Mouse (Mus musculus): ENCODE measurements around the gene C5ar2.
"Not testable (repeated sequence)": the region's sequence is repeated elsewhere in the genome, so short reads cannot be mapped to it uniquely, and the experiment has no call there.

Gene C5ar2

DNA sequence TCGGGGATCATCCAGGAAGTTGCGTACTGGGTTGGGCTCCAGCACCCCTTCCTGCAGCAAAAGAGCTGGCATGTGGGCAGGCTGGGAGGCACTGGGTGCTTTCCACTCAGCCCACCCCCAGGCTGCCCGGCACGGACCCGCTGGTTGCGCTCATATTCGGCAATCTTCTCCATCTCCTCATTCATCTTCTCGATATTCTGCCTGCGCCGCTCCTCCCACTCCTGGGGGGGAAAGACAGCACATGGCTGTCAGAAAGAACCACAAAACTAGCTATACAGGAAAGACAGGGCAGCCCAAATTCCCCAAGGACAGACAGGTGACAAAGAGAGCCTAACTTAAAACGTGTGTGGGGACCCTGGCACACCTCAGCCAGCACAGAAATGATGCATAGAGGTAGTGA lies 36.8 kb upstream of the C5ar2 start:
- H3K4me1 ChIP-seq (replicated peaks; ENCODE audit: low read depth, low read length): peaks cover 52% of the 10 kb centered on the region
- H3K4me3 ChIP-seq (replicated peaks; ENCODE audit: low read length): peak overlapping the region; percentile 53
- H3K9me3 ChIP-seq (ENCODE audit: low read length): no peaks in the 10 kb centered on the region
- no peak for TF ChIP-seq POU5F1 (IDR thresholded peaks at IDR 0.05; ENCODE audit: borderline replicate concordance, low read length)
- TF ChIP-seq NANOG (IDR thresholded peaks at IDR 0.05; ENCODE audit: borderline replicate concordance, low read length): no peak
- no peak for TF ChIP-seq CTCF (conservative IDR thresholded peaks at IDR 0.05; ENCODE audit: low read length)
- peaks cover 82% of the 10 kb centered on the region for H3K36me3 ChIP-seq (ENCODE audit: insufficient read depth, low read length)
- H3K27me3 ChIP-seq (ENCODE audit: insufficient read depth, low read length): peaks cover 3% of the 10 kb centered on the region; the same call in 1 of the 2 replicates

DNA sequence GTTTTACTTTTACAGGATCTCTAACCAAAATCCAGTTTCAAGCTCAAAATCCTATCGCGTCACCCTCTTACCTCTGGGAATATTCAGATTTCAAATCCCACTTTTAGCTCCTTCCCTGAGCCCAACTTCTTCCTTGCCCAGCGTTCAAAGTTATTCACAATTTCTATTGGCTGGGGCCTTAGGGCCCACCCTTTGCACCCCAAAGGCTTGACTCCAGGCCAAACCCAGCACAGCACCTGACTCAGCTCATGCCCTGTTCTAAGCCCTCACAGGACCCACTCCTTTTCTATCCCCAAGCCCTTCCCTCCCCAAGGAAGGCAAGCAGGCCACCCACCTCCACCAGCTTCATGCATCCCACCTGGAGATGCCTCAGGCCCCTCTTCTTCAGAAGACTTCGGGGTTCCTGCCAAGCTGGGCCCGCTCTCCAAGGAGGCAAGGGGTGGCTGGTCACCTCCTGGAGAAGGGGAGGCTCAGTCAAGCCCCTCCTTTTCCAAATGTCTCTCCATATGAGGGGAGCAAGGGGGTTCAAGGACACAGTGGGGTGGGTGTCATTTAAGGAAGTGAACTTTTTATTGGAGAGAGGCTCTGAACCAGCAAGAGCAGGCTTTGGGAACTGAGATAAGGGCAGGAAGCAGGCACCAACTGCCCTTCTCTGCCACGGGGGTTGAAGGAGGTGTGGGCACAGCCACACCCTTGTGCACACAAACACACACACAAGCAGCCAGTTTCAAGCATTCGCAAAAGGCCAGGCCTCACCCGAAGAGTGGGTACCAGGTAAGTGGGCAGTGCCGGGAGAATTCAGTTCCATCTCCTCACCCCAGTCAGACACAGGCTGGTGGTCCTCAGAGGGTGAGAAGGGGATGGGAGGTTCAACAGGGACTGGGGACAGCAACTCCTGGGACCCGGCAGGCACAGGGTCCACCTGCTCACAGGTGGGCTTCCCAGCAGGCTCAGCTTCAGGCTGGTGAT lies 31.3 kb upstream of the C5ar2 start:
- peaks cover 23% of the 10 kb centered on the region for H3K27me3 ChIP-seq (ENCODE audit: insufficient read depth, low read length)
- TF ChIP-seq NANOG (IDR thresholded peaks at IDR 0.05; ENCODE audit: borderline replicate concordance, low read length): no peak
- no peak for TF ChIP-seq CTCF (conservative IDR thresholded peaks at IDR 0.05; ENCODE audit: low read length)
- TF ChIP-seq POU5F1 (IDR thresholded peaks at IDR 0.05; ENCODE audit: borderline replicate concordance, low read length): no peak
- peaks cover 49% of the 10 kb centered on the region for H3K36me3 ChIP-seq (ENCODE audit: insufficient read depth, low read length)
- no peaks in the 10 kb centered on the region for H3K9me3 ChIP-seq (ENCODE audit: low read length)
- H3K4me1 ChIP-seq (replicated peaks; ENCODE audit: low read depth, low read length): peaks cover 39% of the 10 kb centered on the region
- peak overlapping the region; percentile 90; the same call in 1 of the 2 replicates for H3K4me3 ChIP-seq (replicated peaks; ENCODE audit: low read length)

- peaks cover 32% of the 10 kb centered on the region for H3K4me1 ChIP-seq (replicated peaks; ENCODE audit: low read depth, low read length)
- H3K27me3 ChIP-seq (ENCODE audit: insufficient read depth, low read length): peaks cover 32% of the 10 kb centered on the region
- no peaks in the 10 kb centered on the region for H3K9me3 ChIP-seq (ENCODE audit: low read length)
- H3K4me3 ChIP-seq (replicated peaks; ENCODE audit: low read length): peak overlapping the region; percentile 90
- TF ChIP-seq NANOG (IDR thresholded peaks at IDR 0.05; ENCODE audit: borderline replicate concordance, low read length): no peak
- TF ChIP-seq POU5F1 (IDR thresholded peaks at IDR 0.05; ENCODE audit: borderline replicate concordance, low read length): no peak
- TF ChIP-seq CTCF (conservative IDR thresholded peaks at IDR 0.05; ENCODE audit: low read length): no peak
- peaks cover 38% of the 10 kb centered on the region for H3K36me3 ChIP-seq (ENCODE audit: insufficient read depth, low read length)
Observed at GRCm38 (mm10) chr7:16273766-16274140, 29.8 kb upstream of the C5ar2 start.

GRCm38 (mm10) chr7:16273081-16273765 lies 29.3 kb upstream of the C5ar2 start, which contains the start of gene Inafm1:
Gene Inafm1 (minus strand): TSS chr7:16273617.
- no peaks in the 10 kb centered on the region for H3K9me3 ChIP-seq (ENCODE audit: low read length)
- peak within 1 kb of the TSS; percentile 90 for H3K4me3 ChIP-seq (replicated peaks; ENCODE audit: low read length)
- H3K4me1 ChIP-seq (replicated peaks; ENCODE audit: low read depth, low read length): peaks cover 26% of the 10 kb centered on the region
- TF ChIP-seq NANOG (IDR thresholded peaks at IDR 0.05; ENCODE audit: borderline replicate concordance, low read length) (no peak), POU5F1 (IDR thresholded peaks at IDR 0.05; ENCODE audit: borderline replicate concordance, low read length) (no peak)
- peaks cover 34% of the 10 kb centered on the region for H3K27me3 ChIP-seq (ENCODE audit: insufficient read depth, low read length)
- H3K36me3 ChIP-seq (ENCODE audit: insufficient read depth, low read length): peaks cover 33% of the 10 kb centered on the region

- Histone ChIP-seq H3K4me1 (replicated peaks; ENCODE audit: low read depth, low read length) (peaks cover 25% of the 10 kb centered on the region), H3K27me3 (ENCODE audit: insufficient read depth, low read length) (peaks cover 36% of the 10 kb centered on the region), H3K9me3 (ENCODE audit: low read length) (no peaks in the 10 kb centered on the region), H3K36me3 (ENCODE audit: insufficient read depth, low read length) (peaks cover 28% of the 10 kb centered on the region), H3K4me3 (replicated peaks; ENCODE audit: low read length) (peak overlapping the region; percentile 90)
- no peak for TF ChIP-seq NANOG (IDR thresholded peaks at IDR 0.05; ENCODE audit: borderline replicate concordance, low read length)
- TF ChIP-seq POU5F1 (IDR thresholded peaks at IDR 0.05; ENCODE audit: borderline replicate concordance, low read length): no peak
Observed at GRCm38 (mm10) chr7:16272681-16273080, 28.7 kb upstream of the C5ar2 start.

GRCm38 (mm10) chr7:16271139-16271538 lies 27.2 kb upstream of the C5ar2 start:
- no peaks in the 10 kb centered on the region for H3K9me3 ChIP-seq (ENCODE audit: low read length)
- H3K4me3 ChIP-seq (replicated peaks; ENCODE audit: low read length): no peak overlapping the region
- H3K27me3 ChIP-seq (ENCODE audit: insufficient read depth, low read length): peaks cover 36% of the 10 kb centered on the region
- peaks cover 12% of the 10 kb centered on the region for H3K36me3 ChIP-seq (ENCODE audit: insufficient read depth, low read length)
- TF ChIP-seq POU5F1 (IDR thresholded peaks at IDR 0.05; ENCODE audit: borderline replicate concordance, low read length): no peak
- TF ChIP-seq CTCF (conservative IDR thresholded peaks at IDR 0.05; ENCODE audit: low read length): no peak
- TF ChIP-seq NANOG (IDR thresholded peaks at IDR 0.05; ENCODE audit: borderline replicate concordance, low read length): no peak
- peaks cover 25% of the 10 kb centered on the region for H3K4me1 ChIP-seq (replicated peaks; ENCODE audit: low read depth, low read length)

- H3K36me3 ChIP-seq (ENCODE audit: insufficient read depth, low read length); H3K4me3 ChIP-seq (replicated peaks; ENCODE audit: low read length); H3K4me1 ChIP-seq (replicated peaks; ENCODE audit: low read depth, low read length): not testable (repeated sequence)
- Histone ChIP-seq H3K9me3 (ENCODE audit: low read length) (peaks cover 22% of the 10 kb centered on the region), H3K27me3 (ENCODE audit: insufficient read depth, low read length) (peaks cover 26% of the 10 kb centered on the region)
Observed at GRCm38 (mm10) chr7:16266593-16266992, 22.6 kb upstream of the C5ar2 start.

DNA sequence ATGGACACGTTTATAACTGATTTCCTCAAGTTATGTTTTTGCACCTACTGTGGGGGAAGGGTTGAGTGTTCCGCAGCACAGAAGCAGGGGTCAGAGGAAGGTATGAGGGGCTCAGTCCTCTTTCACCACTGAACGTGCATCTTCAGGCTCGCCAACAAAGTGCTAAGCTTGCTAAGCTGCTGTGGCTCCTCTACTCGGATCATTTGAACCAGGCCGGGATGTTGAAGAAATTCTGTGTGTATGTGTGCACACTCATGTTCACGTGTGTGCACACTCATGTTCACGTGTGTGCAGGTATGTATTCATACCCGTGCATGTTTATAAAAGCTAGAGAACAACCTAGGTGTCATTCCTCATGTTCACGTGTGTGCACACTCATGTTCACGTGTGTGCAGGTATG lies 21.9 kb upstream of the C5ar2 start:
- H3K36me3 ChIP-seq (ENCODE audit: insufficient read depth, low read length): no peaks in the 10 kb centered on the region
- peaks cover 22% of the 10 kb centered on the region for H3K27me3 ChIP-seq (ENCODE audit: insufficient read depth, low read length)
- H3K4me1 ChIP-seq (replicated peaks; ENCODE audit: low read depth, low read length): no peaks in the 10 kb centered on the region
- H3K4me3 ChIP-seq (replicated peaks; ENCODE audit: low read length): no peak overlapping the region
- no peak for TF ChIP-seq CTCF (conservative IDR thresholded peaks at IDR 0.05; ENCODE audit: low read length)
- no peak for TF ChIP-seq NANOG (IDR thresholded peaks at IDR 0.05; ENCODE audit: borderline replicate concordance, low read length)
- H3K9me3 ChIP-seq (ENCODE audit: low read length): peaks cover 22% of the 10 kb centered on the region

Measured in E14TG2a.4 (cell line).